Mouse (Mus musculus) C2C12 (cell line): Measurements from ENCODE around the gene Bphl.

Experiments used
- CEBPB ChIP-seq: IDR thresholded peaks from one replicate; pipeline ENCODE4 v1.6.1; 2011; ENCODE audit warnings: low read depth, mild to moderate bottlenecking, control low read depth, moderate library complexity
- CTCF ChIP-seq: IDR thresholded peaks from one replicate; pipeline ENCODE4 v1.5.1; 2011; ENCODE audit not compliant: control insufficient read depth, insufficient read depth, insufficient read length
- MYOD1 ChIP-seq: IDR thresholded peaks from one replicate; pipeline ENCODE4 v1.6.1; 2011; ENCODE audit warnings: low read depth; ENCODE audit not compliant: control insufficient read depth, insufficient read length
- MYOG ChIP-seq: IDR thresholded peaks from one replicate; pipeline ENCODE4 v1.6.1; 2011; ENCODE audit not compliant: control insufficient read depth, insufficient read length; ENCODE audit errors: extremely low read depth
- USF1 ChIP-seq: IDR thresholded peaks from one replicate; pipeline ENCODE4 v1.6.1; 2011; ENCODE audit warnings: low read depth, mild to moderate bottlenecking, control low read depth, moderate library complexity

DNA sequence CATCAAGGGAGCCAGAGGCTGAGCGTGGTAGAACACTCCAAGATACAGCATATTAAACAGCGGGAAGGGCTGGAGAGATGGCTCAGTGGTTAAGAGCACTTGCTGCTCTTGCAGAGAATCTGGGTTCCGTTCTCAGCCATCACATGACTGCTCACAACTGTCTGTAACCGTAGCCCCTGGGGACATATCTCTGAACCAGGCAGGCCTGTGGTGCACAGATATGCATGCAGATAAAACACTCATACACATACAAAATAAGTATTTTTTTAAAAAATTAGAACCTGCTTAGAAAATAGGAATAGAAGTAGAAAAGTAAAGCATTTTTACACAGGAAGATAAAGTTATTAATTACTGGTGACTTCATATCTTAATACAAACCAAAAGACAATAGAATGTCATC, 81.4 kb downstream of the Bphl start:
- TF ChIP-seq CTCF (no peak), MYOG (no peak), CEBPB (no peak), USF1 (no peak), MYOD1 (no peak)
